Mouse (Mus musculus): ENCODE measurements at regions not wholly inside any gene's neighbourhood (a gene's known extent, or its start where the extent isn't known, plus 50 kb on each side); places are given as distances from the start of the nearest gene placed in this dataset.

DNA sequence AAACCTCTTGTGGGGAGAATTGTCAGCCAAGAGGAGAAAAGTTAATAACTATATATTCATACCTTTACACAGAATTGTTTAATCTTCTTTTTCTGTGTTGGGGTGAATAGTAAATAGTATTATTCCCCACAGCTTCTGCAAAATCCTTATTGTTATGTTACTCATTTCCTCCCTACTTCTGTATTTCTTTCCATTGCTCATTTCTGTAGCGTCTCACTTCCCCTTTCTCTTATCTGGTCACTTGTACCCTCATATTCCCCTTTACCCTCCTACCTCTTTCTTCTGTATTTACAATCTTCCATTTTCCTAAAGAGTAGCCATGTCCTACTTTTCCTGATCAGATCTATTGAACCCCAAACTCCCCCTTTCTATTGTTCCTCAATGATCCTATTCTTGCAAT, 224.6 kb upstream of the Tle1 start:
- TF ChIP-seq GATA1 (IDR thresholded peaks at IDR 0.05; ENCODE audit: borderline replicate concordance, low read length) (no peak), FLI1 (IDR thresholded peaks at IDR 0.05; ENCODE audit: low read length) (no peak)
